Mouse (Mus musculus) heart, adult 2 months (tissue): ENCODE measurements around the gene Foxp1. TPM values are rescaled to one million over a fixed set of nuclear protein-coding genes. Genes with fewer than 3 reads are reported as not detected.

Experiments
- DNase-seq, 2 experiments: peaks; one replicate each; pipeline ENCODE4 v3.0.0; 2021
- H3K27ac ChIP-seq: fragments of 200-600 bp; 2 replicates; pipeline ENCODE4 v1.8.1; 2022
- H3K27me3 ChIP-seq: fragments of 200-500 bp; 2 replicates; pipeline ENCODE4 v1.6.1; 2012; ENCODE audit warnings: mild to moderate bottlenecking, low read length, inconsistent platforms, mixed read lengths; ENCODE audit not compliant: control insufficient read depth, insufficient read depth
- H3K36me3 ChIP-seq: fragments of 200-500 bp; 2 replicates; pipeline ENCODE4 v1.6.1; 2012; ENCODE audit warnings: low read length, inconsistent platforms; ENCODE audit not compliant: control insufficient read depth, insufficient read depth
- H3K4me1 ChIP-seq: fragments of 200-500 bp; 2 replicates; pipeline ENCODE4 v1.6.1; 2011; ENCODE audit warnings: low read length; ENCODE audit not compliant: control insufficient read depth, insufficient read depth
- H3K4me3 ChIP-seq: fragments of 200-600 bp; 2 replicates; pipeline ENCODE4 v1.8.1; 2022
- H3K79me2 ChIP-seq: fragments of 200-500 bp; replicated peaks from 2 replicates; pipeline ENCODE4 v1.6.1; 2012; ENCODE audit warnings: mild to moderate bottlenecking, inconsistent platforms, low read length, moderate library complexity, mixed read lengths; ENCODE audit not compliant: control insufficient read depth, insufficient read depth
- H3K9ac ChIP-seq: fragments of 200-500 bp; 2 replicates; pipeline ENCODE4 v1.6.1; 2012; ENCODE audit warnings: low read depth, mild to moderate bottlenecking, control low read depth, inconsistent platforms, low read length, mixed read lengths
- CTCF ChIP-seq: fragments of 200-600 bp; IDR thresholded peaks from 2 replicates; pipeline ENCODE4 v1.8.1; 2022; ENCODE audit warnings: antibody characterized with exemption, mild to moderate bottlenecking, moderate library complexity
- EP300 ChIP-seq: fragments of 200-500 bp; IDR thresholded peaks from 2 replicates; pipeline ENCODE4 v1.6.1; 2011; ENCODE audit warnings: low read depth, low read length, control low read depth; ENCODE audit not compliant: insufficient read depth
- POLR2A ChIP-seq: fragments of 200-500 bp; IDR thresholded peaks from 2 replicates; pipeline ENCODE4 v1.6.1; 2011; ENCODE audit warnings: mild to moderate bottlenecking, low read depth, low read length, control low read depth; ENCODE audit not compliant: insufficient read depth
- WGBS: fragments of 180-500 bp; shearing (Covaris S2); methylation state at CpG from one replicate; pipeline ENCODE4 v1.1.7; 2018; 5-methylcytosine and 5-hydroxymethylcytosine counted together
- intact Hi-C: fragments of 180-260 bp; cut with DNase I; formaldehyde crosslinking; loops from one replicate; pipeline ENCODE4 v1.15.1; 2025
- polyA plus RNA-seq: library from polyadenylated mRNA; depleted of rRNA; stranded (reverse); fragments of >200 nt; gene quantifications from 2 replicates; pipeline ENCODE4 v1.2.3, GENCODE M21; 2012
- total RNA-seq, 2 experiments: library from RNA; stranded (reverse); gene quantifications; 2 replicates each; pipeline ENCODE4 v1.2.3; 2021

Gene Foxp1
- total and polyA plus RNA-seq, 3 experiments: 22.9 to 31.6 (median 26.4) TPM

- Histone ChIP-seq H3K36me3 (no peaks in the 10 kb centered on the region), H3K4me1 (no peaks in the 10 kb centered on the region), H3K27me3 (no peaks in the 10 kb centered on the region), H3K79me2 (no peaks in the 10 kb centered on the region), H3K9ac (no peak overlapping the region), H3K4me3 (no peak overlapping the region), H3K27ac (no peak overlapping the region)
- no peak for DNase-seq
- TF ChIP-seq CTCF (no peak), EP300 (no peak), POLR2A (no peak)
- WGBS: 60% methylated on average over 4 of the region's 4 CpGs
- intact Hi-C loops: loop anchor here (5.0 kb wide), 1 partner anchor 59 kb away; no protein-coding TSS in a partner anchor
Measured at GRCm38 (mm10) chr6:99105979-99106378, 416.5 kb downstream of the Foxp1 start.

- H3K9ac ChIP-seq: no peak overlapping the region
- no peaks in the 10 kb centered on the region for H3K27me3 ChIP-seq
- intact Hi-C loops: no loop called here
- no peak overlapping the region for H3K4me3 ChIP-seq
- TF ChIP-seq CTCF: no peak
- TF ChIP-seq EP300: no peak
- no peak for TF ChIP-seq POLR2A
- no peaks in the 10 kb centered on the region for H3K79me2 ChIP-seq
- no peak overlapping the region for H3K27ac ChIP-seq
- no peaks in the 10 kb centered on the region for H3K36me3 ChIP-seq
- DNase-seq: no peak
- no peaks in the 10 kb centered on the region; the same call in 1 of the 2 replicates for H3K4me1 ChIP-seq
- WGBS: 85% methylated on average over 7 of the region's 7 CpGs
Measured at GRCm38 (mm10) chr6:99104446-99104845, 418.1 kb downstream of the Foxp1 start.

DNA sequence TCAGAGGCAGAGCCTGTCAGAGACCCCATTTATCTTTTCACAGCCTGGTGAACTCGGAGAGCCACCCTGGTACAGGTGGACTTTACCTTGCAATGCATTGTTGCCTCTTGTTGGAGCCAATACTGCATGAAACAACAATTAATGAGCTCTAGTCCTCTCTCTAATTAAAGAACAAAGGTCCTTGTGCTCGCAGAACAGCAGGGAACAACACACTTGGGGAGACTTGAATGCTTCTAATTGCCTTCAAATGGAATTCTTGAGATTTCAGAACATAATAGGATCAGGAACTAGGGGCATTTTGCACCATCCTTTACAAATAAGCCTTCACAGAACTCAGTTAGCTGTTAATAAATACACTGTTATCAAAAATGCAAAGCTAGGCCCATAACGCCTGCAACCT, 418.6 kb downstream of the Foxp1 start:
- H3K27ac ChIP-seq: no peak overlapping the region
- no peaks in the 10 kb centered on the region for H3K79me2 ChIP-seq
- H3K27me3 ChIP-seq: no peaks in the 10 kb centered on the region
- WGBS: 88% methylated on average over 3 of the region's 3 CpGs
- DNase-seq: no peak
- H3K4me3 ChIP-seq: no peak overlapping the region
- no peak for TF ChIP-seq CTCF
- TF ChIP-seq POLR2A: no peak
- TF ChIP-seq EP300: no peak
- no peaks in the 10 kb centered on the region; the same call in 1 of the 2 replicates for H3K4me1 ChIP-seq
- intact Hi-C loops: no loop called here
- H3K36me3 ChIP-seq: no peaks in the 10 kb centered on the region
- no peak overlapping the region for H3K9ac ChIP-seq

DNA sequence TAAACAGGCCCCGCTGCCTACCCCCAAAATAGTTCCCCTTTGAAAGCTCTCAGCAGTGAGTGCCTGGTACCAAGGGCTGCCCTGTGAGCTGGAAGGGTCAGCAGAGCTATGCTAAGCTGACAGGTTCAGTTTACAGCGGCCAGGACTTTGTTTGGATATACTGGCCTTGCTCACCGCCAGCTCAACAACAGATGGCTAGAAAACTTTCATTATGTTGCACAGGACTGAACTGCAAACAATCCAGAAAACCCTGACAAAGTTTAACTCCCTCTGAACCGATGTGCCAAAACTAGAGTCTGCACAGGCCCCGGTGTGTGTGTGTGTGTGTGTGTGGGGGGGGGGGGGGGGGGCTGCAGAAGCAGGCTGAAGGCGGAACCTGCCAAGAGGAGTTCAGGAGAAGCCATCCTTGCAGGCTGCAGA, 421.0 kb downstream of the Foxp1 start:
- peak; percentile 33 to 35 for DNase-seq
- H3K4me3 ChIP-seq: no peak overlapping the region
- no peaks in the 10 kb centered on the region; the same call in 1 of the 2 replicates for H3K4me1 ChIP-seq
- intact Hi-C loops: no loop called here
- H3K9ac ChIP-seq: peak overlapping the region; percentile 45
- TF ChIP-seq CTCF (no peak), EP300 (no peak), POLR2A (no peak)
- WGBS: 40% methylated on average over 6 of the region's 6 CpGs
- H3K79me2 ChIP-seq: no peaks in the 10 kb centered on the region
- H3K27me3 ChIP-seq: no peaks in the 10 kb centered on the region
- H3K27ac ChIP-seq: peak overlapping the region; percentile 64
- no peaks in the 10 kb centered on the region for H3K36me3 ChIP-seq

DNA sequence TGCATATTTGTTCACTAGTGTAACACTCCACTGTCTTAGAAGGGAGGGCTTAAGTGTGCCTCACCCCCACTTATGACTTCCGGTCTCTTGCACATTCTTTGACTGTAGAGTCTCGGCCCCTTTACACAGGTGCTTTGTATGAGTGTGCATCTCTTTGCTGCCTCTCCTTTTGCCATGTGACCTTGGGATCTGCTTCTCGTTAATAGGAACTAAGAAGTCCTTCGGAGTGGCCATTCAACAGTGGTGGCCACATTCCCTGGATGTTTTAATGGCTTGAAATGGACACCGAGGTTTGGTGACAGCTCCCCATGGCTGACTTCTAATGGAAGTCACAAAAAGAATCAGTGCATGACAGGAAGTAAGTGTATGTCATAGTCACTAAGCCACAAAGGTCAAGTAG, 422.2 kb downstream of the Foxp1 start:
- Histone ChIP-seq H3K27me3 (no peaks in the 10 kb centered on the region), H3K4me1 (peaks cover 1% of the 10 kb centered on the region), H3K79me2 (no peaks in the 10 kb centered on the region), H3K36me3 (no peaks in the 10 kb centered on the region), H3K9ac (no peak overlapping the region), H3K4me3 (no peak overlapping the region), H3K27ac (no peak overlapping the region; the same call in 1 of the 2 replicates)
- no peak for DNase-seq
- intact Hi-C loops: no loop called here
- TF ChIP-seq POLR2A (no peak), CTCF (no peak), EP300 (no peak)
- 68% methylated on average over 5 of the region's 5 CpGs for WGBS

- H3K79me2 ChIP-seq: no peaks in the 10 kb centered on the region
- no peak overlapping the region for H3K27ac ChIP-seq
- H3K4me1 ChIP-seq: peaks cover 2% of the 10 kb centered on the region
- H3K27me3 ChIP-seq: no peaks in the 10 kb centered on the region
- DNase-seq: no peak
- no peak overlapping the region for H3K9ac ChIP-seq
- H3K36me3 ChIP-seq: no peaks in the 10 kb centered on the region; the same call in 1 of the 2 replicates
- intact Hi-C loops: loop anchor here (5.0 kb wide), 1 partner anchor 423 kb away; the partner anchor contains the start of gene Foxp1
- TF ChIP-seq CTCF (no peak), POLR2A (no peak), EP300 (no peak)
- 83% methylated on average over 4 of the region's 4 CpGs for WGBS
- no peak overlapping the region for H3K4me3 ChIP-seq
Measured at GRCm38 (mm10) chr6:99099781-99100180, 422.7 kb downstream of the Foxp1 start.
